Mouse (Mus musculus): Measurements from ENCODE around the gene Slc24a5.

Slc24a5 gene

DNA sequence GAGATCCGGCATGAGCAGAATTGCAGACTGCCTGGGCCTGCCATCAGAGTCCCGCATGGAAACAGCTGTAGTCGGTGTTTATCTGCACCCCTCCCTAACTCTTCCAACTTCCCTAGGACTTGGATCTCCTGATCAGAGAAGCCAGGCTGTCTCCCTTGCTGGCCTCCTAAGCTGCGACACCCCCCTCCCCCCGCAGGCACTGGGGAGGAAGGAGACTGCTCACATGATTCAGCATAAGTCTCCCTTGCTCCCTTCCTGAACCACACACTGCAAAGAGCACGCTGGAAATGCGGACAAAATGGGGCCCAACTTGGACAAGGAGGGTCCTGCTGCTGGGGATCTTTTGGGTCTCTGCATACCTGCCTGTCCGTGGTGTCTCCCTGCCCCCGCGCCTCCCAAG lies at the start of gene Slc24a5:
Slc24a5 (plus strand) TSS at position 231 of the 400 bp plus-strand sequence.
- WGBS = 65% methylated on average over 10 of the region's 10 CpGs

DNA sequence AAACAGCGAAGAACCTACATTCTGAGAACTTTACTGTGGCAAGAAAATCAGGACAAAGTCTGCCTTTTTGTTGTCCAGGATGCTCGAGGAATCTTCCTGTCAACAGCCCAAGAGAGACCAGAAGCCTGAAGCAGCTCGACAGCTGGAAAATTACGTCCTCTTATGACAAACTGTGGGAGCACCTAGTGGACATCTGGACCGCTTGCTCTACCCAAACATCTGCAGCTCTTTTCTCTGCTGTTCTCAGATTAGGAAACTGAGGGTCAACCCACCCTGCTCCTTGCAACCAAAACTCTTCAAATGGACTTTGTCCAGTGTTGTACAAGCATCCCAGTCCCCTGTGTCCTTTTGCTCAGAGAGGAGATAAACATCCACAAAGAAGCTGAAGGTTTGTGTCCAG lies 43.5 kb upstream of the Slc24a5 start:
- 70% methylated on average over 5 of the region's 5 CpGs for WGBS

DNA sequence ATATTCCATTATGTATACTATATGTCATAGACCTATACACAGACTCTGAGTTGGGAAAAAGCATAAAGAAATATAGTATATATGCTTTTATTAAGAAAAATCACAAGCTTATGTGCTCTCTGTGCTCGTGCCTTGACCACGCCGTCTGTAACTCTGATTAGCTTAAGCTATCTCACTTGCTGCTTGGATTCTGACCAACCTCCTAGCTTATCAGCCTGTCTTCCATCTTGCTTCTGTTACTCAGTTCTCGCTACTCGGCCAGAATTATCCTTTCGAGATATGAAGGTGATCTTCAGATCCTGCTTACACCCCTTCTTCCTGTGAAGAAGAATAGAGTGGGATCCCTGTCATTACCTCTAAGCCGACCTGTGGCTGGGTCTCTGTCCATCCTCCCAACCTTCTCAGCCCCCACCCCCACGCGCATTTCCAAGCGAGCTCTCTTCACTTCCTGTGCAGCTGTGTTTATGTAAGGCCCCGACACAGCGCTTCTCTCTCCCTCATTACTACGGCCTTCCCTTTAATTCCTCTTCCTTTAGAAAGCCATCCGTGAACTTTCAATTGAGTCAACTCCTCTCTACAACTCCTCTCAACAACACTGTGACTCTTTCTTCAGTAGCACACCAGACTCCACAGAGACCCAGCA lies 41.4 kb upstream of the Slc24a5 start:
- 68% methylated on average over 14 of the region's 14 CpGs for WGBS

DNA sequence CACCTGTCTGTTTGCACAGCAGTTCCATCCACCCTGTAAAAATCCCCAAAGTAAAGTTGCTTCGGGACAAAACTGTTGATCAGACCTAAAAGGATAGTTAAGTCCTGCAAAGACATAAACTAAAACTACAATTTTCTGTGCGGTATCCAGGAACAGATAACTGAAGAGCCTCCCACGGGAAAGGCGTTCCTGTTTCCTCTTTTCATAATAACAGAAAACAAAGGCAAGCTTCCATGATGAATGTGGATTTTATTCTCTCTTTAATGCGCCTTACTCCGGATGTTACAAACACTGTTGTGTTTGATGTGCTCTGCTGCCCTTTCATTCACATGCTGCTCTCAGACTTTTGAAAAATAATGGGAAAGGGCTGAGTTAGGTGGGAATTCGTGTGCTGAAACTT lies 37.3 kb upstream of the Slc24a5 start:
- WGBS = 59% methylated on average over 7 of the region's 7 CpGs

DNA sequence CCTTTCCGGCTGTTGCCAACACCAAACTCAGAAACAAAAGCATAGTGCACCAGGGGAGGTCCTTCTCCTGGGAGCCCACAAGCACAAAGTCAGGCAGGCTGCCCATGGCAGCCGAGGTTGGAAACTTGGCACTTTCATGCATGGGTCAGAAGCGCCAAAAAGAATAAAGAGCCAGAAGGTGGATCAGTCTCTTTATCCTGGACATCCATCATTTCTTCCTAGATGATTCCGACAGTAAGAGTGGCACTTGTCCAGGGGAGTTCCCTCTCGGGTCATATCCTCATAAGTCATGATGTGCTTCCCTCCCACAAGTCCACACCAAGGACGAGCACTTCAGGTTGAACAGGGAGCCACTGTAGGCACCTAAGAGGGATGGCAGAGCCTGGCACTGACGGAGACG lies 36.8 kb upstream of the Slc24a5 start:
- WGBS = 63% methylated on average over 8 of the region's 8 CpGs

DNA sequence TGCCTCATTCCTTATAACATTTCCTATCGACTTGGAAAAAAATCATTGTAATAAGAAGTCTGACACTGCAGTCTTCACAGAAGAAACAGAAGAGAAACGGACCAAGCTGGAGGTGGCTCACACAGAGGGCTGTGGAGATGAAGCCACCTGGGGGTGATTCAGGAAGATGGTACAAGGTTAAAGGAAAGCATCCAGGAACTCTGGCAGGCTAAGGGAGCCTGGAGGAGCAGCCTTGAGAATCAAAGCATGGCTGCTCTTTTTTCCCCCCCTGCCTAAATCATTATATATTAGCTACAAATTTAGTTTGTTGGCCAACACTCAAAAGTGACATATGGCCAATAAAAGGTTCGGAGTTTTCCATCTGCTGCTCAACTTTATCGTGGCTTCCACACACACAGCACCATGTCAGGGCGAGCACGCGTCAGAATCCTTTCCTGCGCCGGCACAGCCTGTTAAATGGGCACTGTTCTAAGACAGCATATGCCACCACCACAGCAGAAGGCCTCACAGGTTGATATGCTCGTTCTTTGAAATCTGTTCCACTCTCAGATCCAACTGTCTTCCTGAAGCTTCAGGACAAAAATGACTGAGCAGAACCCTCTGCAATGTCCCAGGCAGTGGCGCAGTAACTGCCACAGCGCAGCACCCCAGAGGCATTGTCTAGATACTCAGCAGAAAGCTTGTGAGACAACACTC lies 36.2 kb upstream of the Slc24a5 start:
- WGBS = 57% methylated on average over 12 of the region's 12 CpGs

DNA sequence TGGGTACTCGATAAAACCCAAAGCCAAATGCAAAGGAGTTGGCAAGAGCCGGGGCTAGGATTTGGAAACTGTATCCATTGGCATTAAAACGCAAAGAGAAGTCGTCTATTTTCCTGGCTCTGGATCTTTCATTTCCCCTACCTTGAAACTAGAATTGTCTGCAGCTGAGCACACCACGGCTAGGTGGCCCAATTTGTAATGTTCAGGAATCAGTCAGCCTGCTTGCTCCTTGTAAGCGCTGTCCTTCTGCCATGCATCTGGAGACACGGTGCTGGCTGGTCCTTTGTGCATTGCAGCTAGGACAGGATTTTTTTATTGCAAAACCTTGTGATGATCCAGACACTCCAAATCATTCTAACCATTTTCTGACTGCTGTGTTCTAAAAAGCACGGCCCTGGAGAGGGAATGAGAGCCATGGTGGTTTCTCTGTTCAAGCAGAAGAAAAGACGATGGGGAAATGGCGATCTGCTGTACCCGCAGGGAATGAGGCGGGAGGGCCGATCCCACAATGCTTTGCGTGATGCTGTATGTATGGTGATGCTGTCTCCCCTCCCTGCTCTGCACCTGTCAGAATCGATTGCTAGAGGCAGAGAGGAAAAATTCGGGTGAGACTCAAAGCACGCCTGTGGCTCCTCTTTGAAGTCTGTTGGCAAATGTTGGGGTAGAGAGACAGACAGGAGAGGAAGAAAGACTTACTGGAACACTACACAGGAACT lies 35.5 kb upstream of the Slc24a5 start:
- 44% methylated on average over 17 of the region's 17 CpGs for WGBS

DNA sequence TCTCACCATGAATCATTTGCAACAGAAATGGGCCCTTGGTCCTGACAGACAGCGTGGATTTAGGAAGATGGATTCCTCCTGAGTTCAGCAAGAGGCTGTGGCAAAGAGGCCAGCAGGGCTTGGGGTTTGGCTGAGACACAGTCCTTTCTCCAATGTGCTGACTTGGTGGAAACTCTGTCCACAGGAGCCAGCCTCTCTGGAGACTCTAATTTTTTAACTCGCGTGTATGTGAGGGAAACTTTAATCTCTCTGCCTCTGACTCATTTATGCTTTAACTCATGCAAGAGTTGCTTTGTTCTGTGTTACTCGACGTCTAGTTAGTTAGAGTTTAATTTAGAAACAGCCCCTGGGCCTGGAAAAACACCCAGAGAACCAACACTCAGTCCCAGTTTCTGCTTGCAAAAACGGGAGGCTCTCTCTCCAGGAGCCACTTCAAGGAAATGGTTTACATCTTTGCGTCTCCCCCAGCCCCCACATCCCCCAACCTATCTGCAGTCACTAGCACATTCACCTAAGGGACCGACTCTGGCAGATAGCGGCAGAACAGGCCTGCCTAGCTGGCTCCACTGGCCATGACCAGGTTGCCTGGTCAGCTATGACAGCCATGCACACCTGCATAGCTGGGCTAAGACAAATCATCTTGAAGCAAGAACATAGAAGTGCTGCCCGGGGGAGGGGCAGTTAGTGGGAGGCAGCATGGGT lies 34.7 kb upstream of the Slc24a5 start:
- 51% methylated on average over 10 of the region's 10 CpGs for WGBS

DNA sequence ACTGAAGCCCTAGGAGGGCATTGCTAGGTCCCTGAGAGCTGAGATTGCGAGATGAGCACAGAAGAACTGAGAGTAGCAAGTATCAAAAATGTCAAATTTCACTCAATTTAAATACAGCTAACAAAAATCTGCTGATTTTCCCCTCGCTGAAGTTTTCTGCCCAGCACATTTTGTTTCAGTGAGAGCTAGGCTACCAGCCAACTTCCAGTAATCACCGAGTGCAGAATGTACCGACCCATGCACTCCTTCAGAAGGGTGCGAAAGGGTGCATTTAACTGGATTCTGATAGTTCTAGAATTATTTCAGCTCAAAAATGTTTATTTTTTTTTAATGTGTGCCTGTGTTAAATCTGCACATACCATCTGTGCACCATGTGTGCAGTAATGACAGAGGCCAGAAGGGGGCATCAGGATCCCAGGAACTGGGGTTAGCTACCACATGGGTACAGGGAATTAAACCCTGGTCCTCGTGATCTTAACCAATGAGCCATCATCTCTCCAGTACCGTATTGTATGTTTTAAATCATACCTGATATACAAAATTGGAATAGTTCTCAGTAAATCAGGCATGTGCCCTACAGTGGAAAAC lies 12.5 kb upstream of the Slc24a5 start:
- WGBS = 70% methylated on average over 7 of the region's 7 CpGs

DNA sequence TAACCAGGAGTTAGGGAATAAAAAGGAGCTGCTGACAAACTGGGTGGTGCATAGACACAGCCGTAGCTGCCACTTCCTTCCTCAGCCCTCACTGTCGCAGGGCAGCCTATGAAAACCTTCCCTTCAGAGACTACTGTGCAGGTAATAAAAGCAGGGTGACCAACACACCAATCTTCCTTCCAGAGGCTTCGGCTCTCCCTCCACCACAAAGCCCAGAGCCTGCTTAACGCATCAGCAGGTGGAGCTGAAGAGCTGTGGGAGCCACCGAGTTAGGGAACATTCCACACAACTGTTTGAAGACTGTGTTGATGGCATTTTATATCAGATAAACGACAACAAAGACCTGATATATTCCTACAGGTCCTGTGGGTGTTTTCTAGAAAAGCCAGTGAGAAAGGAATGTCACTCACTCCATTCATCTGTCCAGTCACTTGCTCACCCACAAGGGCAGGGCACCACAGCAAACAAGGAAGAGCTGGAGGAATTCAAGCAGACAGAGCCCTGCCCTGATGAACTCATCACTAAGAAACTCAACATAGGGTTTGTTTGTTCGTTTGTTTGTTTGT lies 10.6 kb upstream of the Slc24a5 start:
- WGBS = 34% methylated on average over 7 of the region's 7 CpGs

DNA sequence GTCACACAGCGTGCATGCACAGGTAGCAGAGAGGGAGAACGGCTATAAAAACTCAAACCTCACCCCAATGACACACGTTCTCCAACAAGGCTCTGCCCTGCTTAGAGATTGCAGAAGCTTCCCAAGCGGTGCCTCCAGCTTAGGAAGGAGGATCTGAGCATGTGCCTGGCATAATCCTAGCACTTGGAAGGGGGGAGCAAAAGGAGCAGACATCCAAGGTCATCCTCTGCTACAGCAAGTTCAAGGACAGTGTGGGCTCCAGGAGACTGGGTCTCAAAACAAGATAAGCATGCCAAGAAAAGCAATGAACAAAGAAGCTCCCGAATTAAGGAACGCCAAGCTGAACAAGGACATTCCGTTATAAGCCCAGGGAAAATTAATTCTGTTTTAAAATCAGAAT lies 6.5 kb upstream of the Slc24a5 start:
- WGBS = 86% methylated on average over 7 of the region's 7 CpGs

DNA sequence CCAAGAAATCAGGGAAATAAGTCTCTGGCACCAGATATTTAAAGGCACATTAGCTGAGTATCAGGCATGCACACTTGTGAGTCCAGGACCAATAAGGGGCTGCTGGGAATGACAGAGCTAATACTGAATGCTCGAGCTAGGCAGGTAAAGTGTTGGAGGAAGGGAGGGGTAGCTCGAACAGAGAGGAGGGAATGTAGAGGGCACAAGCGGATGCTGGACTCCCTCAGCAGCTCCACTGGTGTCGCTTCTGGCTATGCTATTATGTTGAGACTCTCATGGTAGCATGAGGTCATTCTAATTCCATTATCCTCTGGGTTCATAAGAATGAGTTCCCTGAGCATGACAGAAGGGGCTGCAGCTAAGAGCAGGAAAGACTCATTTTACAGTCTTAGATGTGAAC lies 5.0 kb upstream of the Slc24a5 start:
- 85% methylated on average over 4 of the region's 4 CpGs for WGBS

DNA sequence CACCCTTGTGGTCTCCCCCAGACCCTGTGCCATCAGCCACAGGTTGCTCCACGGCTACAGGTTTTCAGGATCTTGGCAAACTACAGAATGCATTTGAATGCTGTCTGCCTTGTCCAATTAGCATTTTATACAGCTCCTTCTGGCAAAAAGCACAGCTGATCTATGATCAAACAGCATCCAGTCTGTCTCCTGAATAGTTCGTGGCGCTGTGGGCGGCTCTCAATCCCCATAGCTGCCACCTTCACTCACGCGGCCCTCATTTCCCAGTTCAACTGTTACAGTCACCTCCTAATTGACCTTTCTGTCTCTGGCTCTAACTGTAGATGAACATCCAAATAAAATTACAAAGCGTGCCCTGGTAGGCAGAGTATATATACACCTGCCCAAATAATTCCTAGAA lies 551 bp upstream of the Slc24a5 start:
- WGBS = 46% methylated on average over 7 of the region's 7 CpGs

DNA sequence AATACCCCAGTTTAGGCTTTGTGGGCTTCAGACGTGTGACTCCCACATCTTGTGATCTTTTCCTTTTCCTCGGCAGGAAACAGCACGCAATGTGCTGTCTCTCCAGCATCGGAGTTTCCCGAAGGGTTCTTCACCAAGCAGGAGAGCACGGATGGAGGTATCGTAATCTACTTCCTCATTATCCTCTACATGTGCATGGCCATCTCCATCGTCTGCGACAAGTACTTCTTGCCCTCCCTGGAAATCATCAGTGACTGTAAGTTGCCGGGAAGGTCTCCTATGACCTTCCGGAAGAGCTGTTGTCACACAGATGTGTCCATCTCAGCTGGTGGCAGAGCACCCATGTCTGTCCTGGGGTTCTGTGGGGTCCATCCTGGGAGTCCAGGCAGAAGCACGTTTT lies 772 bp downstream of the Slc24a5 start:
- WGBS = 86% methylated on average over 12 of the region's 12 CpGs

DNA sequence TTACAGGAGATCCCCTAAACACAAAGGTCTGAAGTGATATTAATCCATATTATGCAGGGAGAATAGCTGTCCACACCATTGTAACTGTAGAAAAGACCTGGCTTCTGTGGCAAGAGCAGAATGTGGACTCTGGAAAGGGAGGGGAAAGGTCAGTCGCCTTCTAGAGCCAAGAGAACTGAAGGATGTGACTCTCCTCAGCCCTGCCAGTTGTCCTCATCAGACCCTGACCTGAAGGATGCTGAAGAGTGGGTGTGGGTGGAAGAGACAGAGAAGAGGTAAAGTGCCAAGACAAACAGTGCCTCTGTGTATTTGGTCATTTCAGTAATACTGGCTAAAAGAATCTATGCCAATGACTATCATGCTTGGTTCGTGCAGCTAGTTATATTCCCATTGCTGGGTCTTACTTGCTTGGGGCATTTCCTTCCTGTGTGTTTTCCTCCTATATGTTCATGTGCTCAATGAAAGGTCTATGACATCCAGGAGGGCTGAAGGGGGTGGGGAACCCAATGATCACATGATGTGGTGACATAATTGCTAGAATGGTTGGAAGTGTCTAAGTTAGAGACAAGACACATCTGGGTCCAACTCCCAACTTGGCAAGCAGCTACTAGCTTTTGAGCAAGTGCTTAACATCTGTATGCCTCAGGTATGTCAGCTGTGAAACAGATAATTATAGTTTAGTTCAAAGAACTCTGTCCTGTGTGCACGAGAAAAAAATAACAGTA lies 5.3 kb downstream of the Slc24a5 start:
- 87% methylated on average over 3 of the region's 3 CpGs for WGBS

DNA sequence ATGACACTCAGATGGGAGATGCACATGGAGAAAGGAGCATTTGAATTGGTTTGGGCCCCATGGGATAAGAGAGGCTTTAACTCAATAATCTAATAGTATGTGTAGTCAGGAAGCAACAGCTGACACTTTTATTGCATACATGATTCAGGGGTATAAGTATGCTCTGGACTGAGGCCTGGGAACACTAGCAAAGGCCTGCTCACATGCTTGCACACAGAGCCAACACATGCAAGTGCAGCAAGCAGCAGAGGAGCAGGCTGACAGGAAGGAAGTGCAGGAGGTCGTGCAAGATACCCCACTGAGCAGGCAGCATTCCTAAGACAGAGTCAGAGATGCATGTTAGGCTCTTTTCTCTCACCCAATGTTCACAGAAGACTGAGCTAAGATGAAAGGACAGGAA lies 16.0 kb downstream of the Slc24a5 start:
- 40% methylated on average over 1 of the region's 1 CpGs for WGBS

DNA sequence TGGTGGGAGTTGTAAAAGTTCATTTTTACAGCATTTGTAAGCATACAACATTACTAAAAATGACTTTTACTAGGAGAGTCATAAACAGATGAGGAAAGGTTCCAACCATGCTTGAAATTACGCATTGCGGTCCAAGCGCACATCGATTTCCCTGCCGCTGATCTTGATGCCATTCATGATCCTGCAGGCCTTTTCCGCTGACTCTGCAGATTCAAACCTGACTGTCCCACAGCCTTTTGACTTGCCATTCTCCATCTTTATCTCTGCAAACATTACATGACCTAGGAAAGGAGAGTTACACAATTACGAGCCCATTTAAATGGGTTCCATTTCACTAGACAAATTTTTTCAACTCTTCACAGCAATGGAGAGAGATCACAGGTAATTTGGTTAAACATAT lies 20.8 kb downstream of the Slc24a5 start:
- 98% methylated on average over 7 of the region's 7 CpGs for WGBS

DNA sequence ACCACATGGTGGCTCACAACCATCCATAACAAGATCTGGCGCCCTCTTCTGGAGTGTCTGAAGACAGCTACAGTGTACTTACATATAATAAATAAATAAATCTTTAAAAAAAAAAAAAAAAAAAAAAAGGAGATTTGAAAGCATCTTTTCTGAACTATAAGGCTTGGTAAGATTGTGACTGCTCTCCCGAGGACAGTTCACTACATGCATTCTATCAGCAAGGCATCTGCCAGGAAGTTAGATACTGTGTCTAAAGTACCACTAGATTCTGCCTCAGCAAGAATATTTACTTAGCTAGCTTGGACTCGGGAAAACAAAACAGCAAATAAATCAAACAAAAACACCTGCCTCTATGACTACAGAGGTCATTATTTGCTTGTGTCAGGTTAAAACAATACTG lies 24.2 kb downstream of the Slc24a5 start:
- 86% methylated on average over 3 of the region's 3 CpGs for WGBS

DNA sequence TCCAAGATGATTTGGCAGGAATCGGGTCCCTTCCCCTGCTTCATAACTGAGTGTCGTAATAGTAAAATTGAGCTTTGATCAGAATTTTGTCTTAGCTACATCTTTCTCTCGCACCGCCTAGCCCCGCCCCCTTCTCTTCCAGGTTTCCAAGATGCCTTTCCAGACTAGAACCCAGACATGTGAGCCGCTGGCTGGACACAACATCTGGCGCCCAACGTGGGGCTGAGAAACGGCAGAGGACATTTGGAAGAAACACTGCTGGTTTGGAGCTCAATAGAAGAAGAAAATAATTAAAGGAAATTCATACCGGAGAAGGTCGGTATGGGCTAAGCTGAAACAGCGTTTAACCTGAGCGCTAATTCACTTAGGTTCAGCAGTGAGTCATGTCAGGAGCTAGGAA lies 36.6 kb downstream of the Slc24a5 start:
- WGBS = 95% methylated on average over 13 of the region's 13 CpGs

DNA sequence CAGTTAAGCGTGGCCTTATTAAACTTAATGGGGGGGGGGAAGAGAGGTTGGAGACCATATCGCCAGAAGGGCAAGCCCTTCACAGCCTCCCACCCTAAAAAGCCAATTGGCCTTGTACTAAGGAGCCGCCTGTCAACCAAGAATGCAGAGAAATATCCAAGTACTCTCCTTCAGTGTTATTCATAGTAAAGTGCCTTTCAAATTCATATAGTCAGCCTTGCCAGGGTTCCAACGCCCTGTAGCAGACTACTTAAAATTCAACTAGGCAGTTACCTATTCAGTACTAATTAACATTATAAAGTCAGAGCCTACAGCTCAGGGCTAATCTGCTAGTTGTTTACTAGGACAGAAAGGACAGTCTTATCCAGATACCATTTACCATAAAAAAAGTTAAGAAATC lies 38.6 kb downstream of the Slc24a5 start:
- WGBS = 82% methylated on average over 4 of the region's 4 CpGs

All from cerebral cortex, adult 2 months (tissue).